Mouse (Mus musculus) intestine, postnatal 0 days (tissue): ENCODE measurements around the gene Serinc5. TPM values are rescaled to one million over a fixed set of nuclear protein-coding genes. Genes with fewer than 3 reads are reported as not detected.

Experiments used
- ATAC-seq: fragments of 200-750 bp; cut with Nextera tagmentation; 2 replicates; pipeline ENCODE4 v1.8.0; 2017; ENCODE audit warnings: mild to moderate bottlenecking, moderate TSS enrichment, moderate library complexity
- H3K27ac ChIP-seq: fragments of 300-500 bp; sonication (generic); 2 replicates; pipeline ENCODE4 v1.5.1; 2014; ENCODE audit warnings: mild to moderate bottlenecking, low read depth, low read length, moderate library complexity
- H3K27me3 ChIP-seq: fragments of 300-500 bp; sonication (generic); replicated peaks from 2 replicates; pipeline ENCODE4 v1.6.1; 2014; ENCODE audit warnings: low read length, mixed read lengths; ENCODE audit not compliant: control insufficient read depth, insufficient read depth
- H3K36me3 ChIP-seq: fragments of 300-500 bp; sonication (generic); 2 replicates; pipeline ENCODE4 v1.6.1; 2014; ENCODE audit warnings: mild to moderate bottlenecking, moderate library complexity; ENCODE audit not compliant: control insufficient read depth, insufficient read depth
- H3K4me1 ChIP-seq: fragments of 300-500 bp; sonication (generic); replicated peaks from 2 replicates; pipeline ENCODE4 v1.6.1; 2014; ENCODE audit warnings: antibody characterized with exemption, low read length, mixed read lengths; ENCODE audit not compliant: control insufficient read depth, insufficient read depth
- H3K4me2 ChIP-seq: fragments of 300-500 bp; sonication (generic); replicated peaks from 2 replicates; pipeline ENCODE4 v1.6.1; 2014; ENCODE audit warnings: low read depth, mild to moderate bottlenecking, moderate library complexity
- H3K4me3 ChIP-seq: fragments of 300-500 bp; sonication (generic); 2 replicates; pipeline ENCODE4 v1.5.1; 2014; ENCODE audit warnings: low read depth, low read length
- H3K9ac ChIP-seq: fragments of 300-500 bp; sonication (generic); 2 replicates; pipeline ENCODE4 v1.6.1; 2014; ENCODE audit warnings: mild to moderate bottlenecking, low read depth, low read length
- H3K9me3 ChIP-seq: fragments of 300-500 bp; sonication (generic); 2 replicates; pipeline ENCODE4 v1.6.1; 2016; ENCODE audit warnings: mixed run types; ENCODE audit not compliant: control insufficient read depth
- CTCF ChIP-seq: sonication (generic); IDR thresholded peaks from 2 replicates; pipeline ENCODE4 v1.5.1; 2016; ENCODE audit warnings: low read depth, mild to moderate bottlenecking, control low read depth, antibody characterized with exemption, moderate library complexity
- WGBS: fragments of 180-500 bp; shearing (Covaris S2); extraction: QIAGEN DNeasy Blood & Tissue Kit; methylation state at CpG from one replicate; pipeline ENCODE4 v1.1.7; 2014; 5-methylcytosine and 5-hydroxymethylcytosine counted together
- polyA plus RNA-seq: library from polyadenylated mRNA; unstranded; fragments of >200 nt; fragmentation: Nextera tagmentation; extraction: Ambion mirVana; gene quantifications from 2 replicates; pipeline ENCODE4 v1.2.1, GENCODE M21; 2015

The Serinc5 gene
- polyA plus RNA-seq, 1 experiment from 2014 or later = 10.8 TPM

DNA sequence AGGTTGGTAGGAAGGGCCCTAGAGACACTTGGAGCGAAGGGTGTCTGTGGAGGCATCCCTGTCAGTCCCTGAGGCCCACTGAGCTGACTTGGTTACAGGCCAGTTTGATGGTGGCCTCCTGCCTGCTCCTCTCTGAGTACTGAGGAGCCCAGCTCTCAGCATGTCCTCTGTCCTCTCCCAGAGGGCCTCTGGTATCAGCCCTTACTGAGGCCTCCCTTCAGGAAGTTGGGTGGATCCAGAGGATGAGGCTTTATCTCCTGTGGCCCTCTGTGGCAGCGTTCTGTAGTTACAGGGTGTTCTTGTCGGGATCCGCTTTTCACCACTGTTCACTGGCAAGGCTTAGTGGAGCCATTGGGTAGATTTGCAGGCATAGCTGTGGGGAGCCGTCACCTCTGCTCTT lies 132.4 kb downstream of the Serinc5 start:
- Histone ChIP-seq H3K4me3 (no peak overlapping the region), H3K9ac (no peak overlapping the region), H3K9me3 (no peaks in the 10 kb centered on the region), H3K36me3 (no peaks in the 10 kb centered on the region), H3K4me2 (no peak overlapping the region), H3K27ac (no peak overlapping the region), H3K27me3 (no peaks in the 10 kb centered on the region), H3K4me1 (no peaks in the 10 kb centered on the region)
- no peak for ATAC-seq
- WGBS = 81% methylated on average over 5 of the region's 5 CpGs
- TF ChIP-seq CTCF = no peak

DNA sequence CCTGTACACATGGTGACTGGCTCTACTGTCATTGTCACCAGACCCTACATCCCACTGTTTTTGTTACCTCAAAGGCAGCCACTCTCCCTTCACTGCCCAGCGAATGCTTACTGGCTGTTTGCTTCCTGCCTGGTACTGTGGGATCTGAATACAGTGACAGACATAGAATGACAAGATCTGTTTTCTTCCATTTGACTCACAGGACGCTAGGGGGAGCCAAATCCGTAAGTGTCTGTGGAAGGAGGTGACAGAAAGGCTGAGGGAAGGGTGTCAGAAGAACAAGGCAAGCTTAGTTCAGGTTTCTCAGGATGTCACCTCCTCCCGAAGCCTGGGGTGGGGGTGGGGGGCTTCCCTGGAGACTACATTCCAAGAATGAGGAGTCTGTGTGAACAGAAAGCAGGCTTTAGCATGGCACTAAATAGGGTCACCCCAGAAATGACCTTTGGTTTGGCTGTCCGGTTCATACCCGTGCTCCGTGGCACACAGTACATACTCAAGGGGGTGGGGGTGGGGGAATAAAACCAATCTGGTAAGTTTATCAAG lies 140.2 kb downstream of the Serinc5 start:
- WGBS = 13% methylated on average over 7 of the region's 7 CpGs
- H3K9ac ChIP-seq = no peak overlapping the region
- H3K36me3 ChIP-seq = no peaks in the 10 kb centered on the region
- TF ChIP-seq CTCF = peak; percentile 96
- H3K4me2 ChIP-seq = peak overlapping the region; percentile 40
- no peaks in the 10 kb centered on the region for H3K4me1 ChIP-seq
- peak; percentile 56; the same call in 1 of the 2 replicates for ATAC-seq
- no peaks in the 10 kb centered on the region for H3K9me3 ChIP-seq
- no peak overlapping the region for H3K27ac ChIP-seq
- no peak overlapping the region for H3K4me3 ChIP-seq
- no peaks in the 10 kb centered on the region for H3K27me3 ChIP-seq

DNA sequence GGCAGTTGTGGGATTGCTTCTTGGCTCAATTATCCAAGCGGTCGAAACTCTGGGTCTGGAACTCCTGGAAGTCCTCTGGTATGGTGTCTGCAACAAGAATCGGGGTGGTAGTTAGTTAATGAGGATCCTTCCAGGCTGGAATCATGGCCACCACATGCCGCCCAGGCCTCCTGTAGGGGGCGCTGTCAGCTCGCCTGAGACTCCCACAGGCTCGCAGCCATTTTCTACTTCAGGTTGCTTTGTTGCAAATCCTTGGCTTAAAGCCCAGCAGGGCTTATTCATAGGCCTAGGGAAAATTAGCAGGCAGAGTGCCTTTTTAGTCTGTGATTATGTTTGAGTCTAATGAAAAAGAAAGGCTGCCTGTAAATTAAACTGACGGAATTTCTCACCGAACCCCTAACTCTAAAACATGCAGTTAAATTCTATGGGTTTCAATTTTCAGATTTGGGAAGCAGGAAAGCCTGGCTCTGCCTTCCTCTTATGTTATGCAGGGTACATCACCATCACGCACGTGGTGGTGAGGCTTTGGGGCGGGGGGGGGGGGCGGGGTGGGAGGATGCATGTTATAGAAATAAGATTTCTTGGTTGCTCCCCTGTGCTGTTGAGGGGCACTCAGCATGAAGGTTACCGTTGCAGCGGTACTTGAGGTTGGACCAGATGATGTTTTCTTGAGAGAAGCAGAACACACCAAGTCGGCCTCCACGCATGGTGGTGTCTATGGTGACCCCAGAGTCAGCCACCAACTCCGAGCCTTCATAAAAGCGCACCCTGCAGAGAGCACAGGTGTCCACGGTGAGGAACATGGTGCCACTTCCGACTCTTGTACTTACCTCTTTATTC lies 141.1 kb downstream of the Serinc5 start:
- Histone ChIP-seq H3K4me2 (peak overlapping the region; percentile 40), H3K36me3 (no peaks in the 10 kb centered on the region), H3K27me3 (no peaks in the 10 kb centered on the region), H3K27ac (no peak overlapping the region), H3K4me3 (no peak overlapping the region), H3K9me3 (no peaks in the 10 kb centered on the region), H3K9ac (no peak overlapping the region), H3K4me1 (no peaks in the 10 kb centered on the region)
- 65% methylated on average over 21 of the region's 21 CpGs for WGBS
- ATAC-seq = peak; percentile 68; the same call in 1 of the 2 replicates
- peak; percentile 91 for TF ChIP-seq CTCF

DNA sequence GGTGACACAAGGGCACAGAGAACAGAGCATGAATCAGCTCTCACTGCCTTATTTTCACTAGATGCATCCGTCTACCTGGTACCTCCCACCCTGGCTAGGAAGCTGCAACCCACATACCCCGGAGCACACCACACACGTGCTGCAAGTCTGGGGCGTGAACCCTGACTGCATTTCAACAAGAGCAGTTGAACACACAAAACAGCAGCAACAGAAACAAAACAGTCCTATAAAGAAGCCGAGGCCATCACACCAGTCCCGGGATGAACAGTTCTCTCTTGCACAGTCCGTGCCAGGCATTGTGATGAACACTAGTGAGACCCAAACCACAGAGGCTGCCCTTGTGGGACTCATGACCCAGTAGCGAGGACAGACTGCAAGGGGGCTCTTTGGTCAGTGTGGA lies 142.8 kb downstream of the Serinc5 start:
- no peak for TF ChIP-seq CTCF
- Histone ChIP-seq H3K27ac (no peak overlapping the region), H3K4me2 (no peak overlapping the region), H3K9me3 (no peaks in the 10 kb centered on the region), H3K4me1 (no peaks in the 10 kb centered on the region), H3K36me3 (no peaks in the 10 kb centered on the region), H3K27me3 (no peaks in the 10 kb centered on the region), H3K4me3 (no peak overlapping the region), H3K9ac (no peak overlapping the region)
- no peak for ATAC-seq
- WGBS = 88% methylated on average over 8 of the region's 8 CpGs

DNA sequence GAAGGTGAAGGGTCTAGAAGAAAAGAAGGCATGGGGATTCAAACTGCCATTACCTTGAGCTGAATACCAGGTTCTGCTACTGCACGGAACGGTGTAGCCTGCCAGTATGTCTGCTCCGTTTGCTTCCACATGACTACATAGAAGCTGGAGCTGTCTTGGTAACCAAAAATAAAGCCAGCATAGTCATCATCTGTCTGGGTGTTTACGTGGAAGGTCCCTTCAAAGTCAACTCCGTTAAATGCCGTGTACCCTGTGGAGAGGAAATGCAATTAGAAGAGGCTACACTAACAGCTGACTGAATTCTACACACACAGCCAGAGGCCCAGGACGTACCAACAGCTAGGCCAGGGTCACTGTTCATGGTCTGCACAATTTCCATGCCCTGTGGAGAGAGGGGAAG lies 144.1 kb downstream of the Serinc5 start:
- Histone ChIP-seq H3K36me3 (no peaks in the 10 kb centered on the region), H3K27me3 (no peaks in the 10 kb centered on the region), H3K9me3 (no peaks in the 10 kb centered on the region), H3K4me2 (no peak overlapping the region), H3K9ac (no peak overlapping the region), H3K4me1 (no peaks in the 10 kb centered on the region), H3K4me3 (no peak overlapping the region), H3K27ac (no peak overlapping the region)
- no peak for TF ChIP-seq CTCF
- ATAC-seq = no peak
- 72% methylated on average over 7 of the region's 7 CpGs for WGBS

DNA sequence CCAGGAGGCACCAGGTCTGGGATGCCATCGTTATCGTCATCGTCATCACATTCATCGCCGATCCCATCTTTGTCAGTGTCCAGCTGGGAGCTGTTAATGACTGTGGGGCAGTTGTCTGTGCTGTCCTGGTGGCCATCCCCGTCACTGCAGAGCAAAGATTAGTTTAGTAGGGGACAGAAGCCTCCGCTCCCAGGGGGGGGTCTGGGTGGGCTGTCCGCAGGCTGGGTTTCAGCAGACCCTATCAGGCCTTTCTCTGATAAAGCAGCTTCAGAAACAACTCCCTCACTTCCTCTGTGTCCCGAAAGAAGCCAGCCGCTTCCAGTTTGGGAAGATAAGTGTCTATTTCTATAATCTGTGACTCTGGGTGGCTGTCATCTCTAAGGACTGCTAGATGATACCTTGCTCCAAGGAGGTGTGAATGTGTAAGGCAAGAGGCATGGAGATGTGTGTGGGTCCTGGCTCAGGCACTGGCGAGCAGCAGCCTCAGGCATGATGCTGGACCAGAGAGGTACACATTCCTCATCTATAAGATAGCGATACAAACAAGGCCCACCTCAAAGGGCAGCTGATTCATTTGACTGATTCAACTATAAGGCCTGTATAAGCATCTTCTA lies 147.2 kb downstream of the Serinc5 start:
- 82% methylated on average over 12 of the region's 12 CpGs for WGBS
- H3K4me3 ChIP-seq = no peak overlapping the region
- no peaks in the 10 kb centered on the region for H3K4me1 ChIP-seq
- 0 out of 2 replicates have a peak, but pooled peaks cover 3% of the 10 kb centered on the region for H3K27me3 ChIP-seq
- H3K4me2 ChIP-seq = no peak overlapping the region
- H3K9ac ChIP-seq = no peak overlapping the region
- no peak overlapping the region for H3K27ac ChIP-seq
- H3K9me3 ChIP-seq = no peaks in the 10 kb centered on the region
- H3K36me3 ChIP-seq = no peaks in the 10 kb centered on the region
- TF ChIP-seq CTCF = no peak
- ATAC-seq = no peak
